In the genomic region with DNA sequence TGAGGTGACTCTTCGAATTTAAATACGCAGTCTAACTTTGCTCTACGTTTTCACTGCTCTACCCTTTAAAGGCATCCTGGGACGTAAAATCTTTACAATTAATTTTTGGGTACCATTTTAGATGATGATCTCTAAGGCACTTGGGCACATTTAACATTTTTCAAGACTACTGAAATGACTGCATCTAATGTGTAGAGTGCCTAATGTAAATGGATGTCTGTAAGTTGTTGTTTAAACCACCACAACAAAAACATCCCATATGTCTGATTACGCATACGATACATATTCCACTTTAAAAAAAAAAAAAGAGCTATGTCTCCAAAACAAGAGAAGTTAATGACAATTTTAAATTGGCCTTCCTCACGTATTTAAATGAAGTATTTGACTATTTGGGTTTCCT, we compare ENCODE assay signal across 9 mouse cellular contexts.
DNase-seq lines count a peak whose midpoint lies in the region; ATAC-seq and TF ChIP-seq lines count a peak whose summit lies in the region.
"Had no signal": no experiment of that assay in that cellular context is flagged by ENCODE, and none has a peak within 500 bp of the region (broad histone marks: within the 10 kb centered on the region; RNA-seq: fewer than 3 reads in every experiment).

No protein-coding gene starts in this region.

- no peaks in the 10 kb centered on the region for H3K36me3 ChIP-seq in heart, embryonic 13.5 days
- no peaks in the 10 kb centered on the region for H3K36me3 ChIP-seq in hindbrain, embryonic 12.5 days
- H3K36me3 ChIP-seq in midbrain, embryonic 11.5 days (ENCODE audit: control insufficient read depth, insufficient read depth, low read length): no peaks in the 10 kb centered on the region
- H3K36me3 ChIP-seq in thymus, adult 2 months (ENCODE audit: control insufficient read depth, insufficient read depth, low read length): no peaks in the 10 kb centered on the region

- peak overlapping the region; percentile 55 for H3K4me3 ChIP-seq in heart, embryonic 13.5 days
- H3K4me3 ChIP-seq in hindbrain, embryonic 12.5 days: peak overlapping the region; percentile 48
- peak overlapping the region; percentile 31 for H3K4me3 ChIP-seq in midbrain, embryonic 11.5 days (ENCODE audit: low read depth, low read length)
- H3K4me3 ChIP-seq in thymus, adult 2 months (ENCODE audit: control insufficient read depth, insufficient read depth, low read length): no peak overlapping the region

- 68% methylated on average over 7 of the region's 7 CpGs for WGBS in heart, embryonic 13.5 days
- WGBS in hindbrain, embryonic 12.5 days: 35% methylated on average over 7 of the region's 7 CpGs
- WGBS in midbrain, embryonic 11.5 days: 41% methylated on average over 7 of the region's 7 CpGs
- 82% methylated on average over 7 of the region's 7 CpGs for WGBS in thymus, adult 2 months

- H3K27me3 ChIP-seq in heart, embryonic 13.5 days (replicated peaks): no peaks in the 10 kb centered on the region
- H3K27me3 ChIP-seq in hindbrain, embryonic 12.5 days: no peaks in the 10 kb centered on the region
- H3K27me3 ChIP-seq in midbrain, embryonic 11.5 days (ENCODE audit: control insufficient read depth, insufficient read depth, low read length): no peaks in the 10 kb centered on the region
- no peaks in the 10 kb centered on the region for H3K27me3 ChIP-seq in thymus, adult 2 months (ENCODE audit: control insufficient read depth, insufficient read depth, low read length)
- H3K27me3 ChIP-seq: megakaryocyte, embryonic 14.5 days had no signal

- DNase-seq in heart, postnatal 36 days: no peak
- DNase-seq in MN1 (ENCODE audit: low spot score): peak; percentile 28
- peak; percentile 89 for DNase-seq in midbrain, embryonic 11.5 days (ENCODE audit: low spot score, missing footprints)
- no peak for DNase-seq in yolk sac, embryonic 10.5 days (ENCODE audit: low spot score)
- DNase-seq in thymus, adult 2 months: no peak
- DNase-seq in urinary bladder, postnatal 10 days (ENCODE audit: low spot score): no peak

- no peak for TF ChIP-seq POLR2A in thymus, adult 2 months (IDR thresholded peaks at IDR 0.05; ENCODE audit: control insufficient read depth, extremely low read depth, insufficient read depth, low read length, poor library complexity)

- no peaks in the 10 kb centered on the region for H3K9me3 ChIP-seq in heart, embryonic 13.5 days
- H3K9me3 ChIP-seq in hindbrain, embryonic 12.5 days (replicated peaks): no peaks in the 10 kb centered on the region
- H3K9me3 ChIP-seq in midbrain, embryonic 11.5 days (ENCODE audit: control insufficient read depth, low read length): no peaks in the 10 kb centered on the region

- intact Hi-C loops in heart, postnatal 36 days (cut with DNase I): no loop called here

- TF ChIP-seq CTCF in thymus, adult 2 months (IDR thresholded peaks at IDR 0.05; ENCODE audit: borderline replicate concordance, control insufficient read depth, extremely low read depth, insufficient read depth, low read length, poor library complexity): no peak

- ATAC-seq in heart, embryonic 13.5 days (ENCODE audit: extremely low read depth, insufficient number of reproducible peaks, low FRiP score, low TSS enrichment): no peak
- ATAC-seq in hindbrain, embryonic 12.5 days (ENCODE audit: low FRiP score): no peak
- ATAC-seq in midbrain, embryonic 11.5 days (ENCODE audit: low FRiP score): no peak

- H3K27ac ChIP-seq in heart, embryonic 13.5 days (replicated peaks): no peak overlapping the region
- H3K27ac ChIP-seq in hindbrain, embryonic 12.5 days: peak overlapping the region; percentile 85
- peak overlapping the region; percentile 80 for H3K27ac ChIP-seq in midbrain, embryonic 11.5 days (ENCODE audit: low read depth, low read length)
- no peak overlapping the region for H3K27ac ChIP-seq in thymus, adult 2 months (ENCODE audit: control insufficient read depth, insufficient read depth, low read length)

- H3K9ac ChIP-seq in heart, embryonic 13.5 days: peak overlapping the region; percentile 78
- peak overlapping the region; percentile 58 for H3K9ac ChIP-seq in hindbrain, embryonic 12.5 days
- peak overlapping the region; percentile 48; the same call in 1 of the 2 replicates for H3K9ac ChIP-seq in midbrain, embryonic 11.5 days (ENCODE audit: low read length)

- H3K4me2 ChIP-seq in heart, embryonic 13.5 days: peak overlapping the region; percentile 71
- H3K4me2 ChIP-seq in hindbrain, embryonic 12.5 days (replicated peaks): peak overlapping the region; percentile 55
- peak overlapping the region; percentile 36 for H3K4me2 ChIP-seq in midbrain, embryonic 11.5 days

- H3K4me1 ChIP-seq in heart, embryonic 13.5 days: 0 out of 2 replicates have a peak, but pooled peaks cover 3% of the 10 kb centered on the region
- 0 out of 2 replicates have a peak, but pooled peaks cover 2% of the 10 kb centered on the region for H3K4me1 ChIP-seq in hindbrain, embryonic 12.5 days
- H3K4me1 ChIP-seq in midbrain, embryonic 11.5 days (ENCODE audit: control insufficient read depth, insufficient read depth, low read length): peaks cover 10% of the 10 kb centered on the region
- H3K4me1 ChIP-seq in thymus, adult 2 months (replicated peaks; ENCODE audit: control insufficient read depth, insufficient read depth, low read length): no peaks in the 10 kb centered on the region
- H3K4me1 ChIP-seq: megakaryocyte, embryonic 14.5 days had no signal

Comparison
In these comparisons a context has a peak if more than half of its experiments do, and no peak if none do; other contexts are left out.
1. H3K27ac ChIP-seq: peak in hindbrain, embryonic 12.5 days (single experiment) and midbrain, embryonic 11.5 days (single experiment); none in heart, embryonic 13.5 days (single experiment) and thymus, adult 2 months (single experiment).
2. DNase-seq: peak in MN1 (single experiment) and midbrain, embryonic 11.5 days (single experiment); none in heart, postnatal 36 days (0 of 2), yolk sac, embryonic 10.5 days (single experiment), thymus, adult 2 months (single experiment) and urinary bladder, postnatal 10 days (single experiment).
3. Peak in every context shown above with its lines, with median percentiles within 50 percentile points of each other: H3K4me2 ChIP-seq and H3K9ac ChIP-seq.